Mouse (Mus musculus) kidney, embryonic 16.5 days (tissue): ENCODE measurements around the gene Pnma1. TPM values are rescaled to one million over a fixed set of nuclear protein-coding genes. Genes with fewer than 3 reads are reported as not detected.

Source experiments
- ATAC-seq: fragments of 200-750 bp; cut with Nextera tagmentation; 2 replicates; pipeline ENCODE4 v1.8.0; 2017; ENCODE audit warnings: moderate TSS enrichment; ENCODE audit not compliant: low FRiP score, low TSS enrichment
- H3K27ac ChIP-seq: fragments of 300-500 bp; sonication (generic); 2 replicates; pipeline ENCODE4 v1.5.1; 2014; ENCODE audit warnings: low read length
- H3K27me3 ChIP-seq: fragments of 300-500 bp; sonication (generic); 2 replicates; pipeline ENCODE4 v1.6.1; 2014; ENCODE audit warnings: low read length, control low read depth, mixed read lengths; ENCODE audit not compliant: insufficient read depth
- H3K36me3 ChIP-seq: fragments of 300-500 bp; sonication (generic); 2 replicates; pipeline ENCODE4 v1.6.1; 2014; ENCODE audit warnings: low read length, control low read depth, mixed read lengths; ENCODE audit not compliant: insufficient read depth
- H3K4me1 ChIP-seq: fragments of 300-500 bp; sonication (generic); 2 replicates; pipeline ENCODE4 v1.6.1; 2014; ENCODE audit warnings: low read length, control low read depth, mixed read lengths; ENCODE audit not compliant: insufficient read depth
- H3K4me2 ChIP-seq: fragments of 300-500 bp; sonication (generic); replicated peaks from 2 replicates; pipeline ENCODE4 v1.6.1; 2014; ENCODE audit warnings: low read depth, low read length
- H3K4me3 ChIP-seq: fragments of 300-500 bp; sonication (generic); 2 replicates; pipeline ENCODE4 v1.5.1; 2014; ENCODE audit warnings: mild to moderate bottlenecking, low read length
- H3K9ac ChIP-seq: fragments of 300-500 bp; sonication (generic); replicated peaks from 2 replicates; pipeline ENCODE4 v1.6.1; 2014; ENCODE audit warnings: low read length
- H3K9me3 ChIP-seq: fragments of 300-500 bp; sonication (generic); 2 replicates; pipeline ENCODE4 v1.6.1; 2016; ENCODE audit warnings: low read length, control low read depth
- WGBS: fragments of 180-500 bp; shearing (Covaris S2); extraction: QIAGEN DNeasy Blood & Tissue Kit; methylation state at CpG from one replicate; pipeline ENCODE4 v1.1.7; 2014; 5-methylcytosine and 5-hydroxymethylcytosine counted together
- polyA plus RNA-seq: library from polyadenylated mRNA; unstranded; fragments of >200 nt; fragmentation: Nextera tagmentation; extraction: Ambion mirVana; gene quantifications from 2 replicates; pipeline ENCODE4 v1.2.1, GENCODE M21; 2015

The Pnma1 gene
- polyA plus RNA-seq, 1 experiment from 2014 or later, result 1.1 TPM

GRCm38 (mm10) chr12:84180090-84180489, 31.8 kb upstream of the Pnma1 start:
- WGBS, result 54% methylated on average over 3 of the region's 3 CpGs
- Histone ChIP-seq H3K4me2 (no peak overlapping the region), H3K9me3 (no peaks in the 10 kb centered on the region), H3K4me3 (no peak overlapping the region), H3K36me3 (no peaks in the 10 kb centered on the region), H3K9ac (peak overlapping the region; percentile 30; the same call in 1 of the 2 replicates), H3K27ac (peak overlapping the region; percentile 57), H3K27me3 (no peaks in the 10 kb centered on the region), H3K4me1 (peaks cover 68% of the 10 kb centered on the region)
- ATAC-seq, result no peak

- Histone ChIP-seq H3K4me2 (no peak overlapping the region), H3K27me3 (no peaks in the 10 kb centered on the region), H3K27ac (0 out of 2 replicates have a peak overlapping the region, but pooled peaks have one; percentile 13), H3K4me3 (no peak overlapping the region), H3K9me3 (no peaks in the 10 kb centered on the region), H3K9ac (no peak overlapping the region), H3K36me3 (peaks cover under 1% of the 10 kb centered on the region), H3K4me1 (peaks cover 80% of the 10 kb centered on the region)
- 53% methylated on average over 10 of the region's 10 CpGs for WGBS
- ATAC-seq, result no peak
Measured at GRCm38 (mm10) chr12:84178652-84179445, 30.6 kb upstream of the Pnma1 start.

GRCm38 (mm10) chr12:84178052-84178451, 29.8 kb upstream of the Pnma1 start:
- whole genome bisulfite sequencing, result 39% methylated on average over 1 of the region's 1 CpGs
- Histone ChIP-seq H3K4me2 (no peak overlapping the region), H3K9ac (no peak overlapping the region), H3K4me1 (peaks cover 84% of the 10 kb centered on the region), H3K4me3 (no peak overlapping the region), H3K27ac (no peak overlapping the region), H3K36me3 (peaks cover 8% of the 10 kb centered on the region), H3K27me3 (no peaks in the 10 kb centered on the region), H3K9me3 (no peaks in the 10 kb centered on the region)
- ATAC-seq, result no peak

- 0 out of 2 replicates have a peak overlapping the region, but pooled peaks have one; percentile 78 for H3K9ac ChIP-seq
- peaks cover 83% of the 10 kb centered on the region for H3K4me1 ChIP-seq
- 47% methylated on average over 6 of the region's 6 CpGs for WGBS
- no peak for ATAC-seq
- H3K36me3 ChIP-seq, result peaks cover 16% of the 10 kb centered on the region
- 0 out of 2 replicates have a peak overlapping the region, but pooled peaks have one; percentile 76 for H3K4me2 ChIP-seq
- no peak overlapping the region for H3K4me3 ChIP-seq
- no peaks in the 10 kb centered on the region for H3K27me3 ChIP-seq
- H3K27ac ChIP-seq, result peak overlapping the region; percentile 92
- no peaks in the 10 kb centered on the region for H3K9me3 ChIP-seq
Measured at GRCm38 (mm10) chr12:84176886-84177765, 28.8 kb upstream of the Pnma1 start.

- WGBS, result 13% methylated on average over 13 of the region's 13 CpGs
- peaks cover 23% of the 10 kb centered on the region for H3K36me3 ChIP-seq
- peak overlapping the region; percentile 92 for H3K27ac ChIP-seq
- no peaks in the 10 kb centered on the region for H3K27me3 ChIP-seq
- peak; percentile 28; the same call in 1 of the 2 replicates for ATAC-seq
- peak overlapping the region; percentile 76 for H3K4me2 ChIP-seq
- H3K4me1 ChIP-seq, result peaks cover 74% of the 10 kb centered on the region
- H3K9ac ChIP-seq, result peak overlapping the region; percentile 78
- no peaks in the 10 kb centered on the region for H3K9me3 ChIP-seq
- H3K4me3 ChIP-seq, result peak overlapping the region; percentile 51
Measured at GRCm38 (mm10) chr12:84176126-84176769, 28.0 kb upstream of the Pnma1 start.

- Histone ChIP-seq H3K36me3 (peaks cover 25% of the 10 kb centered on the region), H3K4me3 (peak overlapping the region; percentile 51), H3K4me1 (peaks cover 68% of the 10 kb centered on the region), H3K27ac (peak overlapping the region; percentile 92), H3K4me2 (peak overlapping the region; percentile 76), H3K9me3 (no peaks in the 10 kb centered on the region), H3K9ac (peak overlapping the region; percentile 78), H3K27me3 (no peaks in the 10 kb centered on the region)
- ATAC-seq, result peak; percentile 78
- WGBS, result 1% methylated on average over 20 of the region's 20 CpGs
Measured at GRCm38 (mm10) chr12:84175659-84176061, 27.4 kb upstream of the Pnma1 start.

- Histone ChIP-seq H3K36me3 (peaks cover 25% of the 10 kb centered on the region), H3K4me1 (peaks cover 60% of the 10 kb centered on the region), H3K27me3 (no peaks in the 10 kb centered on the region), H3K4me3 (0 out of 2 replicates have a peak overlapping the region, but pooled peaks have one; percentile 51), H3K9me3 (no peaks in the 10 kb centered on the region), H3K27ac (peak overlapping the region; percentile 92), H3K4me2 (peak overlapping the region; percentile 76), H3K9ac (peak overlapping the region; percentile 37; the same call in 1 of the 2 replicates)
- ATAC-seq, result peak; percentile 29; the same call in 1 of the 2 replicates
- 61% methylated on average over 6 of the region's 6 CpGs for WGBS
Measured at GRCm38 (mm10) chr12:84174871-84175270, 26.6 kb upstream of the Pnma1 start.

- Histone ChIP-seq H3K27me3 (no peaks in the 10 kb centered on the region), H3K27ac (peak overlapping the region; percentile 92), H3K9ac (peak overlapping the region; percentile 37), H3K4me3 (no peak overlapping the region), H3K9me3 (no peaks in the 10 kb centered on the region), H3K36me3 (peaks cover 25% of the 10 kb centered on the region), H3K4me1 (peaks cover 58% of the 10 kb centered on the region), H3K4me2 (no peak overlapping the region)
- WGBS, result 60% methylated on average over 9 of the region's 9 CpGs
- no peak; the same call in 1 of the 2 replicates for ATAC-seq
Measured at GRCm38 (mm10) chr12:84174190-84174811, 26.0 kb upstream of the Pnma1 start.
